Mouse (Mus musculus) heart, postnatal 25 days (tissue): Measurements from ENCODE around the gene Btbd7. TPM values are rescaled to one million over a fixed set of nuclear protein-coding genes. Genes with fewer than 3 reads are reported as not detected.

ENCODE experiments used
- DNase-seq: peaks from one replicate; pipeline ENCODE4 v3.0.0; 2022; ENCODE audit warnings: low spot score
- intact Hi-C: fragments of 180-260 bp; cut with DNase I; formaldehyde crosslinking; loops from one replicate; pipeline ENCODE4 v1.15.1; 2025
- total RNA-seq, 2 experiments: library from RNA; stranded (reverse); gene quantifications; 2 replicates each; pipeline ENCODE4 v1.2.3; 2021

The Btbd7 gene
- total RNA-seq, 2 experiments from 2014 or later: 24.7 to 28.6 TPM

DNA sequence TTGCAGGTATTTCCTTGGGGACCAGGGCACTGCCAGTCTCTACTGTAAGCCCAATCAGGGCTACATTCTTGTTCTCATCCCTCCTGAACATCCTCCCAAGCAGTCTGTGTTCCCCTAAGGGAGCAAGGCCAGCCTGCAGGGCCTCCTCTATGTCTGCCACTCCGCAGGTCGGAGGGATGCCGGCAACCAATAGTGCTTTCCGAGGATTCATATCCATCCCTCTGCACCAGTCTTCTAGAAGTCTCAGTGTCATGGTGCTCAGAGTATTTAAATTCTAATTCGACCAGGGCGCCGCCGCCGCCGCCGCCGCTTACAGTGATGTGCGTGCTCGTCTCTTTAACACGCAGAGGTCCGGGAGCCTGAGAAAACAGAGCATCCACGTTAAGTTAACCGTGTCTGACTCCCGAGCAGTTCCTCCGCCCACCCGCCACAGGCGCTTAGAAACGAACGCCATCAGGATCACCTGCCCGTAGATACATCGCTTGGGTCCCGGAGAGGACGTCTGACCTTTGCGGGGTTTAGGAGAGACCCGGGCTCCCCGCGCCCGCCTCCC lies 135.2 kb downstream of the Btbd7 start:
- intact Hi-C loops: loop anchor here (2.0 to 5.0 kb wide), 2 partner anchors 14 to 134 kb away; partner anchors contain the start of genes Btbd7, Gm28051, Gon7 and Ubr7
- no peak for DNase-seq

DNA sequence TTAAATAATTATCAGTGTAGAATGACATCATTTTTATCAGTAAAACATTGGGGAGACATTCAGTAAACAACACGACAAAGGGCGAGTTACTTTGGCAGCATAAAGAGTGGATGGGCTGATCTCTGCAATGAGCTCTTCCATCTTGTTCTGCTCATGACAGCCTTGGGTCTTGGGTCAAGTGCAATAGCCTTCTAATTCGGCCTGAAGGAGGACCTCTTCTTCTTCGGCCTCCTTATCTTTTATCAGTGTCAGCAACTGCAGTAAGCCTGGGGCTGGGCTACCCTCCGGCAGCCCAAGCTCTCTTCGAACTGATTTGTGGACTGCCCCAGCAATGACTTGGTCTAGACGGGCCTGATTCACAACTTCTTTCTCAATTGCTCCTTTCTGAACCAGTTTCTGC lies 136.2 kb downstream of the Btbd7 start:
- intact Hi-C loops: loop anchor here (2.0 to 5.0 kb wide), 2 partner anchors 15 to 135 kb away; partner anchors contain the start of genes Btbd7, Gm28051, Gon7 and Ubr7
- no peak for DNase-seq

DNA sequence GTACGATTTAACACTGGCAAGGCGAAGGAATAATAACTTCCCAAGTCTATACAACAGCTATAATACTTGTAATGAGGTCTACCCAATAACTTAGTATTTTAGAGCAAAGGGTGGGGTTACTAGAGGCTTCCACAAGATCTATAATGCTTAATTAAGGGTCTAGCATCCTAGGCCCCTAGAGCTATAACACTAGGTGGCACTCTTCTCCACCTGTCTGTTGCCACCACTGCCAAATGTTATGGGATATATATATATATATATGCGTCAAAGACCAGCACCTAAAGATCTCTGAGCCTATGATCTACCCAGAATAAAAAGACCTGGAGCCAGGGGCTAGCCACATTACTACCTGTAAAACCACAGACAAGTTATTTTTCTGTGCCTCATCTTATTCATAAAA lies 138.0 kb downstream of the Btbd7 start:
- no peak for DNase-seq
- intact Hi-C loops: loop anchor here (1.0 to 5.0 kb wide), 2 partner anchors 137 to 325 kb away; partner anchors contain the start of gene Btbd7

DNA sequence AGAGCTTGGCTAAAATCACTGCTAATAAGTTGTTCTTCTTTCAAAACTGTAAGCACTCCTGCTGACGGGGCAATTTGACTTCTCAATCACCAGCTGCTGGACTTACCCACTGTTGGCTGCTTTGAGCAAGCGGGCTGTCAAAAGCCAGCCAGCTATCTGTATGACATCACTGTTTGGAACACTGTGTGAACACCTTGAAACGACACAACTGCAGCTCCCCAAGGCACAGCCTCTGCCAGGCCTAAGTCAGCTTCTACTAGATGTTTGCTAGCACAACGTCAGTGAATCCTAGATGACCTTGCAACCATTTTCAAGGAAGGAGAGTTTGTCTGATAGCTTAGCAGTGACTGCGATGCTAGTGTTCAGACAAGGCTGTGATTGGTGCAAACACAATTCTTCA lies 139.2 kb downstream of the Btbd7 start:
- DNase-seq: no peak
- intact Hi-C loops: no loop called here

DNA sequence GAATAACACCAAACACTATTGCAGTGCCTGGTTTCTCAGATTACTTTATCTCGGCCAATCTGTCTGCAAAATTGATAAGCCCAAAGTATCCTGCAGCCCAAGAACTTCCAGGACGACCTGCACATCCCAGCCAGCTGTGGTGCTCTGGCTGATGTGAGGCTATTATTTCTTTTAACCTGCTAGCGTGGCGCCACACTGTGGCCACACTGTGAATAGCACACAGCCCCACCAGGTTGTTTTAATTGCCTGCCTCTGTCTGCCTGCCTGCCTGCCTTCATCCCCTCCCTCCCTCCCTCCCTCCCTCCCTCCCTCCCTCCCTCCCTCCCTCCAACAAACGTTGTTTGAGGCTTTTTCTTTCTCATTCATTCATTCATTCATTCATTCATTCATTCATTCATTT lies 144.9 kb downstream of the Btbd7 start:
- no peak for DNase-seq
- intact Hi-C loops: loop anchor here (2.0 kb wide), 1 partner anchor 209 kb away; no protein-coding TSS in a partner anchor

DNA sequence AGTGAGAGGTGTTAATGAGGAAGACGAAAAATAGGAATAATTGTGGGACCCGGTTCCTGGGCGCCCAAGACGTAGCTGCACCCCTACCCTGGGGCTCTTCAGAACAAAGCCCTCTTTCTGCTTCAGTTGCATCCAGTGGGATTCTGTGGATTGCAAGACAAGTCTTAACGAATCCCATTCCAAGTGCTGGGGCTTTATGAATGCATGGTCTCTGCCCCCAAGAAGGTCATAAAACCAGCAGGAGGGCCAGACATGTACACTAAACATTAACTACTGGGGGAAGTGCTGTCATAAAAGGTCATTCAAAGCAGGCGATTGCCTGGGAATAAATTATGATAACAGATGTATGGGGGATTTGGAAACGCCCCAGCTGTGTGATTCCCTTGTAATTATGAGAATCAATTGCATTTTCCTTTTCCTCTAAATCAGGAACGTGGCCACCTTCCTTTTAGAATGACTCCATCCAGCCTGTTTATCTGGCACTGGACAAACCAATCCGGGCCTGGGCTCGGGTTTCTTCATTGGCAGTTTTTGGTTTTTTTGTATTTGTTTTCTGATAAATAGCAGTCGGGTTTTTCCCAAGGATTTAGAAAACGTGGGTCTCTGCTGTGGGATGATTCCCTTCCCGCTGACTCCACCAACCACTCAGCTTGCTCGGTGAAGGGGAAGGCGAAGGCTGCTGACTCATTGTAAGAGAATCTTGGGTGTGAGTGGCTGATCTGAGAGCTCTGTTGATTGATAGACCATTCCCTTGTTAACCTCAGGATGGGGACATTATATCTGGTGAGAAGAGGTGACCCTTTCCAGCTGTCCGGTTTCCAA lies 147.3 kb downstream of the Btbd7 start:
- no peak for DNase-seq
- intact Hi-C loops: no loop called here

Other genes with a start within 250 kb of the Btbd7 start
- gene Itpk1, start 173.5 kb downstream of the Btbd7 start, total RNA-seq: 1 to 10 TPM; 8.3 to 8.9 TPM
- gene Moap1, start 134.8 kb downstream of the Btbd7 start, total RNA-seq: 1 to 10 TPM; 7.3 to 7.9 TPM
- 1 to 10 TPM; 3.3 to 3.9 TPM for gene Tmem251, start 134.7 kb downstream of the Btbd7 start, total RNA-seq
- gene Gm28051, start 120.7 kb downstream of the Btbd7 start, total RNA-seq: not detected
- 10 to 100 TPM; 10.8 to 11.7 TPM for gene Gon7, start 120.7 kb downstream of the Btbd7 start, total RNA-seq
- gene Ubr7, start 120.5 kb downstream of the Btbd7 start, total RNA-seq: 10 to 100 TPM; 24.4 to 25.3 TPM
- gene Gm20604, start 119.8 kb downstream of the Btbd7 start, total RNA-seq: 1 to 10 TPM; 3.8 to 4.9 TPM
- gene Cox8c, start 20.8 kb upstream of the Btbd7 start, total RNA-seq: not detected
- gene Unc79, start 70.4 kb upstream of the Btbd7 start, total RNA-seq: under 1 TPM; 0.06 to 0.13 TPM